Mouse (Mus musculus) midbrain, embryonic 14.5 days (tissue): ENCODE measurements around the gene Slc25a34. TPM values are rescaled to one million over a fixed set of nuclear protein-coding genes. Genes with fewer than 3 reads are reported as not detected.

Experiments used
- ATAC-seq: fragments of 200-750 bp; cut with Nextera tagmentation; 2 replicates; pipeline ENCODE4 v1.8.0; 2017; ENCODE audit warnings: moderate number of reproducible peaks, moderate library complexity; ENCODE audit not compliant: low FRiP score, low TSS enrichment
- DNase-seq: peaks from one replicate; pipeline ENCODE4 v3.0.0-alpha.2; 2015
- H3K27ac ChIP-seq: fragments of 300-500 bp; sonication (generic); replicated peaks from 2 replicates; pipeline ENCODE4 v1.5.1; 2014; ENCODE audit warnings: mild to moderate bottlenecking, low read depth, low read length, moderate library complexity
- H3K27me3 ChIP-seq: fragments of 300-500 bp; sonication (generic); 2 replicates; pipeline ENCODE4 v1.6.1; 2014; ENCODE audit warnings: low read length, control low read depth, mixed read lengths; ENCODE audit not compliant: control insufficient read depth, insufficient read depth
- H3K36me3 ChIP-seq: fragments of 300-500 bp; sonication (generic); 2 replicates; pipeline ENCODE4 v1.6.1; 2014; ENCODE audit warnings: low read length, control low read depth; ENCODE audit not compliant: control insufficient read depth, insufficient read depth
- H3K4me1 ChIP-seq: fragments of 300-500 bp; sonication (generic); 2 replicates; pipeline ENCODE4 v1.6.1; 2014; ENCODE audit warnings: mild to moderate bottlenecking, antibody characterized with exemption, low read length, control low read depth; ENCODE audit not compliant: control insufficient read depth, insufficient read depth
- H3K4me2 ChIP-seq: fragments of 300-500 bp; sonication (generic); 2 replicates; pipeline ENCODE4 v1.6.1; 2014; ENCODE audit warnings: mild to moderate bottlenecking, low read length, moderate library complexity
- H3K4me3 ChIP-seq: fragments of 300-500 bp; sonication (generic); replicated peaks from 2 replicates; pipeline ENCODE4 v1.5.1; 2014; ENCODE audit warnings: low read depth, low read length
- H3K9ac ChIP-seq: fragments of 300-500 bp; sonication (generic); replicated peaks from 2 replicates; pipeline ENCODE4 v1.6.1; 2014; ENCODE audit warnings: mild to moderate bottlenecking, low read length, moderate library complexity
- H3K9me3 ChIP-seq: fragments of 300-500 bp; sonication (generic); 2 replicates; pipeline ENCODE4 v1.6.1; 2016; ENCODE audit warnings: low read length, control low read depth, mixed read lengths; ENCODE audit not compliant: control insufficient read depth
- WGBS: fragments of 180-500 bp; shearing (Covaris S2); extraction: QIAGEN DNeasy Blood & Tissue Kit; methylation state at CpG from one replicate; pipeline ENCODE4 v1.1.7; 2014; 5-methylcytosine and 5-hydroxymethylcytosine counted together
- polyA plus RNA-seq: library from polyadenylated mRNA; unstranded; fragments of >200 nt; fragmentation: Nextera tagmentation; extraction: Ambion mirVana; gene quantifications from 2 replicates; pipeline ENCODE4 v1.2.1, GENCODE M21; 2014

Slc25a34 gene
- polyA plus RNA-seq, 1 experiment from 2014 or later, result 0.11 TPM

DNA sequence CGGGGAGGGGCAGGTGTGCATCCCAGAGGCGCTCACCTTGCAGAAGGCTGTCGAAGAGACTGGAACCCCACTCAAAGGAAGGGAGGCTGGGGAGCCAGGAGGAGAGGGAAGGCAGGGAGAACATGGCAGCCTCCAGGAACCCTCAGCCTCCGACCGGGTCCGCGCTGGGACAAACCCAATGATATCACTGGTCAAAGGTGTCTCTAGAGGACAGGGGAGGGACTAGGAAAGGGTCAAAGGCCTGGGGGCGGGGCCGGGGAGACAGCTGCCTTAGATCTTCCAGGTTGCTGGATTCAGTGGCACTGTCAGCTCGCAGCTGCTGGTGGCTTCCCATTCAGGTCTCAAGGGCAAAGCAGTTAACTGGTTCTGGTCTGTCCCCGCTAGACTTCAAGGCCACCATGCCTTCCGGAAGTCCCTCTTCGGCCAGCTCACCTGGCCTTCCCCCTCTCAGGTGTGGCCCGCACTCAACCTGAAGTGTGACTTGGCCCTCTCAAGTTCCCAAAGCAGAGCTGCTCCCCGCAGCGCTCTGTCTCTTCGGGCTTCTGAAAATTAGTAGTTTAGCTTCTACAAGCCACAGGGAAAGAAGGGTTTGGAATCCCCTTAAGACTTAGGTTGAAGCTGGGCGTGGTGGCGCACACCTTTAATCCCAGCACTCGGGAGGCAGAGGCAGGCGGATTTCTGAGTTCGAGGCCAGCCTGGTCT, 5.6 kb downstream of the Slc25a34 start:
- Histone ChIP-seq H3K9ac (no peak overlapping the region), H3K4me2 (peak overlapping the region; percentile 35), H3K27ac (no peak overlapping the region), H3K4me1 (peaks cover 5% of the 10 kb centered on the region; the same call in 1 of the 2 replicates), H3K9me3 (no peaks in the 10 kb centered on the region), H3K4me3 (no peak overlapping the region), H3K27me3 (no peaks in the 10 kb centered on the region), H3K36me3 (no peaks in the 10 kb centered on the region)
- ATAC-seq, result no peak
- DNase-seq, result peak; percentile 19
- 15% methylated on average over 20 of the region's 22 CpGs for WGBS

DNA sequence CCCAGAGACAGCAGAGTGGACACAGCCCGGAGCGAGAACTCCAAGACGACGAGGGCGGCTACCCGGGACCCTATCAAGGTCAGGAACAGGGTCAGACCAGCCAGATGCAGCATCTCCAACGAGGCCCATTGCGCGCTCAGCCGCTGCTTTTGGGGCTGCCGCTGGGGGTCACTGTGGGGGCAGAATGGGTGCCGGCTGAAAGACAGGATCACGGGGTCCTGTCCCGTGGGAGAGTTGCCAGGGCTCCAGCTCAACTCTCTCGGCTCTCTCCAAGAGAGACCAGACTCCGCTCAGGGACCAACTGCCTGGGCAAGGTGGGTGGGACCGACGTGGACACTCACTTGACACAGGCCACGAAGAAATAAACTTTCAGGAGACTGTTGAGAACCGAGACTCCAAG, 6.3 kb downstream of the Slc25a34 start:
- H3K27me3 ChIP-seq, result no peaks in the 10 kb centered on the region
- 5% methylated on average over 20 of the region's 20 CpGs for WGBS
- no peaks in the 10 kb centered on the region for H3K36me3 ChIP-seq
- no peak overlapping the region for H3K9ac ChIP-seq
- DNase-seq (peak; percentile 67), ATAC-seq (no peak)
- H3K27ac ChIP-seq, result no peak overlapping the region
- no peaks in the 10 kb centered on the region for H3K9me3 ChIP-seq
- peak overlapping the region; percentile 35 for H3K4me2 ChIP-seq
- H3K4me1 ChIP-seq, result peaks cover 5% of the 10 kb centered on the region; the same call in 1 of the 2 replicates
- no peak overlapping the region for H3K4me3 ChIP-seq

- WGBS, result 77% methylated on average over 6 of the region's 6 CpGs
- H3K4me1 ChIP-seq, result peaks cover 5% of the 10 kb centered on the region; the same call in 1 of the 2 replicates
These were observed 6.8 kb downstream of the Slc25a34 start for GRCm38 (mm10) chr4:141616811-141617210.

GRCm38 (mm10) chr4:141614946-141615345, 8.7 kb downstream of the Slc25a34 start:
- Histone ChIP-seq H3K36me3 (no peaks in the 10 kb centered on the region), H3K4me2 (no peak overlapping the region), H3K27me3 (no peaks in the 10 kb centered on the region), H3K4me3 (no peak overlapping the region), H3K27ac (no peak overlapping the region), H3K9ac (no peak overlapping the region), H3K9me3 (no peaks in the 10 kb centered on the region), H3K4me1 (peaks cover 5% of the 10 kb centered on the region; the same call in 1 of the 2 replicates)
- 83% methylated on average over 14 of the region's 14 CpGs for WGBS
- DNase-seq, result no peak
- no peak for ATAC-seq

More at GRCm38 (mm10) chr4:141616811-141617210, 6.8 kb downstream of the Slc25a34 start:
- Histone ChIP-seq H3K27me3 (no peaks in the 10 kb centered on the region), H3K36me3 (no peaks in the 10 kb centered on the region), H3K9me3 (no peaks in the 10 kb centered on the region), H3K4me3 (no peak overlapping the region), H3K9ac (no peak overlapping the region), H3K4me2 (no peak overlapping the region), H3K27ac (no peak overlapping the region)
- DNase-seq (no peak), ATAC-seq (no peak)

DNA sequence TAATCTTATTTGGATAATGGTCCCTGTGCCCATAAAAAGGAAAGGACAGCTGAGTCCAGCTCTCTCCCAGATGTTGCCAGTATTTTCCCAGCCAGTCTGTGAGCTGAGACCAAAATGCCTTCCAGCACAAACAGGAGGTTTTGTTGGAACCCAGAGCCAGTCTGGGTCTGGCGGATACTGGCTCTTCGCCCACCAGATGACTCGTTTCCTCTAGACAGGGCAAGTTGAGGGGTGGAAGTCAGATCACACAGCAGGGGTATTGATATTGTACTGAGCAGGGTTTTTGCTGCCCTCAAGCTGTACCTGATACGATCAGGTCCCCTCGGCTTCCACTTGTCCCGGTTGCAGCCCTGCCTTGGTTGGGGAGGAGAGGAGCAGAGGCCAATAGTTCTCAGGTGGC, 14.1 kb downstream of the Slc25a34 start:
- WGBS, result 87% methylated on average over 6 of the region's 6 CpGs
- H3K4me2 ChIP-seq, result no peak overlapping the region

DNA sequence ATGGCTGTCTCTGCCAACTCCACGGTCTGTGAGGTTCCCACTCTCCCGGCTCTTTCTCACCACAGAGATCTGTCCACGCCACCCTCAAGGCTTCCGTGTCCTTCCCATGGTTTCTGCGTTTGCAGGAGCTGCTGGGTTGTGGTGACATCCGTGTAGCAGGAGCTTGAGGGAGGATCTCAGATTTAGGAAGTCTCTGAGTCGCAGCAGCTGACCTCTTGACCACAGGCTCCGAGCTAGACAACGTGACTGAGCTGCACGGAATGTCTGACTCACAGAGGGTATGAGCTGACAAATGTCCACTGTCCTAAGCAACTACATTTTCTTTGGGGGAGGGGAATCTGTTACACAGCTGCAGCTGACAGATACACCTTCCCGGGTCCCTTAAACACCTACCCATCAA, 17.8 kb downstream of the Slc25a34 start, which contains the start of gene Fblim1:
TSS of gene Fblim1 (minus strand) at position 236 of the 400 bp plus-strand sequence.
- Histone ChIP-seq H3K4me3 (no peak within 1 kb of the TSS), H3K9me3 (no peaks in the 10 kb centered on the region), H3K36me3 (no peaks in the 10 kb centered on the region), H3K27ac (no peak within 1 kb of the TSS), H3K9ac (no peak within 1 kb of the TSS), H3K27me3 (no peaks in the 10 kb centered on the region), H3K4me2 (no peak within 1 kb of the TSS), H3K4me1 (no peaks in the 10 kb centered on the region)
- WGBS, result 91% methylated on average over 11 of the region's 11 CpGs
- ATAC-seq (no peak), DNase-seq (no peak)

More for the DNA sequence above, 14.1 kb downstream of the Slc25a34 start:
- Histone ChIP-seq H3K9ac (no peak overlapping the region), H3K27me3 (no peaks in the 10 kb centered on the region), H3K36me3 (no peaks in the 10 kb centered on the region), H3K4me1 (no peaks in the 10 kb centered on the region), H3K9me3 (no peaks in the 10 kb centered on the region), H3K27ac (no peak overlapping the region), H3K4me3 (no peak overlapping the region)
- DNase-seq, result no peak
- ATAC-seq, result no peak

GRCm38 (mm10) chr4:141605421-141605820, 18.2 kb downstream of the Slc25a34 start:
- DNase-seq (no peak), ATAC-seq (no peak)
- Histone ChIP-seq H3K9me3 (no peaks in the 10 kb centered on the region), H3K27me3 (no peaks in the 10 kb centered on the region), H3K4me1 (peaks cover under 1% of the 10 kb centered on the region; the same call in 1 of the 2 replicates), H3K27ac (no peak overlapping the region), H3K9ac (no peak overlapping the region), H3K4me3 (no peak overlapping the region), H3K36me3 (no peaks in the 10 kb centered on the region), H3K4me2 (no peak overlapping the region)
- 91% methylated on average over 5 of the region's 5 CpGs for WGBS

- no peak overlapping the region for H3K9ac ChIP-seq
- H3K27ac ChIP-seq, result no peak overlapping the region
- no peak overlapping the region for H3K4me2 ChIP-seq
- no peaks in the 10 kb centered on the region for H3K27me3 ChIP-seq
- no peak overlapping the region for H3K4me3 ChIP-seq
- peaks cover 8% of the 10 kb centered on the region for H3K4me1 ChIP-seq
- ATAC-seq (no peak), DNase-seq (no peak)
- H3K9me3 ChIP-seq, result no peaks in the 10 kb centered on the region
- H3K36me3 ChIP-seq, result no peaks in the 10 kb centered on the region
- 72% methylated on average over 8 of the region's 8 CpGs for WGBS
These were observed 19.1 kb downstream of the Slc25a34 start for GRCm38 (mm10) chr4:141604493-141604892.

DNA sequence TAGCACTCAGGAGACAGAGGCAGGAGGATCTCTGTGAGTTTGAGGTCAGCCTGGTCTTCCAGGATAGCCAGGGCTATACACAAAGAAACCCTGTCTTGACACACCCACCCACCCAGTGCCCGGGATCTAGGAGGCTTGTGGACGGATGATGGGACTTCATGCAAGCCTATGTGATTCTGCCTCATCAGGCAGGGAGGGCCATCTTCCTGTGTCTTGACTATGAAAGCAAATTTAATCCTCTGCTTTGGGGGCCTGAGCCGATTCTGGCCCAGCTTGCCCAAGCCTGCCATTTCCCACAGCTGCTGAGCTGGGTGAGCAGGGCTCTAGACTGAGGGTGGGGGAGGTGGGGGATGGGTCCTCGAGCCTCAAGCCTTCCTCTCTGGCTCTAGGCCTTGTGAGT, 19.7 kb downstream of the Slc25a34 start:
- ATAC-seq (no peak), DNase-seq (no peak)
- peaks cover 12% of the 10 kb centered on the region for H3K4me1 ChIP-seq
- no peak overlapping the region for H3K4me3 ChIP-seq
- H3K36me3 ChIP-seq, result no peaks in the 10 kb centered on the region
- no peak overlapping the region for H3K9ac ChIP-seq
- no peak overlapping the region for H3K4me2 ChIP-seq
- 73% methylated on average over 4 of the region's 4 CpGs for WGBS
- no peaks in the 10 kb centered on the region for H3K27me3 ChIP-seq
- no peak overlapping the region for H3K27ac ChIP-seq
- H3K9me3 ChIP-seq, result no peaks in the 10 kb centered on the region
